Mouse (Mus musculus): ENCODE measurements around the gene Oxct1. TPM values are rescaled to one million over a fixed set of nuclear protein-coding genes. Genes with fewer than 3 reads are reported as not detected.

The Oxct1 gene
- total RNA-seq, 2 experiments from 2014 or later, result 271 to 283 TPM

- DNase-seq (ENCODE audit: low spot score in 2 of 2), result no peak
- no peak overlapping the region for H3K27ac ChIP-seq
- no peak for TF ChIP-seq CTCF (conservative IDR thresholded peaks at IDR 0.05)
Measured at GRCm38 (mm10) chr15:4090601-4091000, 64.4 kb downstream of the Oxct1 start.

DNA sequence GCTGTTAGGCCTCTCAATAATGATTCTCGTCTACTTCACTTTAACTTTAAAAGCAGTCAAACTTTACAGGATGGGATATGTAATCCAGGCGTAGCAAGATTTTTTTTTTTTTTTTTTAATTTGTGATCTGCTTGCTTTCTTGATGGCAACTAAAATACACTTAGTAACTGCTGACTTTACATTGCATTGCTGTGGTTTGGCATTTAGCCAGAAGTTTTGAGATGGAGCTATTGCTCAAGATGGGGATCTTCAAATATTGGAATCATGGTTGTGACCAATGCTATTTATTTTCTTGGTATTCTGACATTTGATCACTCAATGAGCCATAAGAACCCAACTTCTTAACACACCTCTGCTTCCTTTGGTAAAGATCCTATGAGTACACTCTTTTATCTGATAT is 66.4 kb downstream of the Oxct1 start:
- TF ChIP-seq CTCF (conservative IDR thresholded peaks at IDR 0.05), result no peak
- no peak for DNase-seq (ENCODE audit: low spot score in 2 of 2)
- Histone ChIP-seq H3K27ac (no peak overlapping the region), H3K4me3 (no peak overlapping the region)

More at GRCm38 (mm10) chr15:4090601-4091000, 64.4 kb downstream of the Oxct1 start:
- no peak overlapping the region for H3K4me3 ChIP-seq

DNA sequence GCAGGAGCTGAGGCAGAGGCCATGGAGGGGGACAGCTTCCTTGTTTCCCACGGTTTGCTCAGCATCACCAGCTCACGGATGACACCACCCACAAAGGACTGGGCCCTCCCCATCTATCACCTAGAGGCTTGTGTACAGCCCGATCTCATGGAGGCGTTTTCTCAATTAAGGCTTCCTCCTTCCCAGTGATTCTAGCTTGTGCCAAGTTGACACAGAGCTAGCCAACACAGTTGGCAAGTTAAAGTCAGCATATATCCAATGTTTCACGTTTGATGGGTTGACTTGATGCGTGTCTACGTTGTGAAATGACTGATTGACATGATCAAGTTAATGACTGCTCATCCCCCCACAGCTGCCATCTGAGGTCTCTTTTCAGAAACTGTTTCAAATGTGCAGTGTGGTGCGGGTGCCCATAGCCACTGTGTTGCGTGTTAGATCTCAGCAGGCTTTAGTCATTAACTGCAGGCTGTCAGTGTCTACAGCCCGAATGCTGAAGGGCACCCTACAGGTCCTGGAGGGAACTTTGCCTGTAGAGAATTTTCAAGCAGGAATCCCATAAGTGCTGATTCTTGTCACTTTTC is 74.2 kb downstream of the Oxct1 start:
- H3K4me3 ChIP-seq, result no peak overlapping the region
- no peak overlapping the region for H3K27ac ChIP-seq
- no peak for DNase-seq (ENCODE audit: low spot score in 2 of 2)
- no peak; the same call in 1 of the 2 replicates for TF ChIP-seq CTCF (conservative IDR thresholded peaks at IDR 0.05)

GRCm38 (mm10) chr15:4101025-4101424 is 74.8 kb downstream of the Oxct1 start:
- Histone ChIP-seq H3K4me3 (no peak overlapping the region), H3K27ac (no peak overlapping the region)
- no peak for DNase-seq (ENCODE audit: low spot score in 2 of 2)
- no peak for TF ChIP-seq CTCF (conservative IDR thresholded peaks at IDR 0.05)

DNA sequence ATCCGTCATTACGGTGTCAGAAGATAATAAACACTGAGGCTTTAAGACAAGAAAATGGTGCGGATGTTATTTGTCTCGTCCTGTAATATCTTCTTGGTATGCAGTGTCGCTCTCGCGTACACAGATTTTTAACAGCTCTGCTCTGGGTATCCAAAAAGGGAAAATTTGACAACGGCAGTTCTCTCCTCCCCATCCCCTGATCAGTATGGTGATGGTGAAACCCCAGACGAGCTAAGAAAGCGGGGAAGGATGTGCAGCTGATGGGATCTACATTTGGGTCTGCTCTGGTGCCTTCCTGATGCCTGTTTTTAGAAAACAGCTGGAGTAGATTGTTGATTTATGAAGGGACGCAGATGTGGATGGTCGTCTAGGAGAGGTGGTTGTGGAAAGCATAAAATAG is 78.1 kb downstream of the Oxct1 start:
- 0 out of 2 replicates have a peak overlapping the region, but pooled peaks have one; percentile 11 for H3K27ac ChIP-seq
- H3K4me3 ChIP-seq, result no peak overlapping the region
- TF ChIP-seq CTCF (conservative IDR thresholded peaks at IDR 0.05), result no peak
- DNase-seq (ENCODE audit: low spot score in 2 of 2), result no peak

GRCm38 (mm10) chr15:4105498-4105897 is 79.3 kb downstream of the Oxct1 start:
- TF ChIP-seq CTCF (conservative IDR thresholded peaks at IDR 0.05), result no peak
- DNase-seq (ENCODE audit: low spot score in 2 of 2), result no peak

GRCm38 (mm10) chr15:4119962-4120361 is 93.8 kb downstream of the Oxct1 start:
- TF ChIP-seq CTCF (conservative IDR thresholded peaks at IDR 0.05), result no peak
- Histone ChIP-seq H3K4me3 (no peak overlapping the region), H3K27ac (0 out of 2 replicates have a peak overlapping the region, but pooled peaks have one; percentile 11)
- no peak for DNase-seq (ENCODE audit: low spot score in 2 of 2)

More at GRCm38 (mm10) chr15:4105498-4105897, 79.3 kb downstream of the Oxct1 start:
- Histone ChIP-seq H3K4me3 (no peak overlapping the region), H3K27ac (peak overlapping the region; percentile 1; the same call in 1 of the 2 replicates)

DNA sequence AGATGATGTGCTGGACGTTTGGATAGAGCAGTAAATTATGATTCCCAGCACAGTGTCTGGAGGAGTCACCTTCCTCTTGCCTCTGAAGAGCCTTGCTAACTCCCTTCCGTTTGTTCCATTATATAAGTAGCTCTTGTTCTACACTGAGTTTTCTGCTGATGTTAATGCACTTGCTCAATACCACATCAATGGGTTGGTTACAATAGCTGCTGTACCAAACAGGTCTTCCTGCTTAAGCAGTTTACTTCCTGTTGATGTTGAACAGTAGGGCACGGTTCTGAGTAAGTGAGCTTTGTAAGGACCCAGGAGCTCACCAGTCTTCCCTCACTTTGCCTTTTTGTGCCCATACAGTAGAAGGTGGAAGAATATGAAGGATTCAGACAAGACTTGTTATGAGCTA is 98.5 kb downstream of the Oxct1 start:
- DNase-seq (ENCODE audit: low spot score in 2 of 2), result no peak
- Histone ChIP-seq H3K4me3 (no peak overlapping the region), H3K27ac (no peak overlapping the region)
- no peak for TF ChIP-seq CTCF (conservative IDR thresholded peaks at IDR 0.05)

- no peak overlapping the region for H3K27ac ChIP-seq
- H3K4me3 ChIP-seq, result no peak overlapping the region
- no peak for DNase-seq (ENCODE audit: low spot score in 2 of 2)
- TF ChIP-seq CTCF (conservative IDR thresholded peaks at IDR 0.05), result no peak
Measured at GRCm38 (mm10) chr15:4138524-4138923, 112.3 kb downstream of the Oxct1 start.

DNA sequence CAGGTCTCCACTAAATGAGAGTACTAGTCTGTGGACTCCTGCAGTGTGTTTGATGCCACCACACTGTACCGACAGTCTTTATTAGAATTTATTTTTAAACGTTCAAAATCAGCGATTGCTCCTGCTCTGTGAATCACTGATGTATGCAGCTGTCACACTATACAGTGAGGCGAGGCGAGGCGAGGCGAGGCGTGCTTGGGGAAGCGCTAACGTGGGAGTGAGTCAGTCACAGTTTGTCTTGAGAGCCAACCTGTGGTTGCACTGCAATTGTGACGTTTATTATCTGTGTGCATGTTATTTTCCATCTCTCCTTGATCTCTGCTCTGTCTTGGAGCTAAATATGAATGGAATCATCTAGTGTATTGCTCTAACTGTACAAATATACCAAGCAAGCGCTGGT is 113.3 kb downstream of the Oxct1 start:
- Histone ChIP-seq H3K27ac (no peak overlapping the region), H3K4me3 (no peak overlapping the region)
- DNase-seq (ENCODE audit: low spot score in 2 of 2), result peak; percentile 19 to 37
- TF ChIP-seq CTCF (conservative IDR thresholded peaks at IDR 0.05), result no peak

DNA sequence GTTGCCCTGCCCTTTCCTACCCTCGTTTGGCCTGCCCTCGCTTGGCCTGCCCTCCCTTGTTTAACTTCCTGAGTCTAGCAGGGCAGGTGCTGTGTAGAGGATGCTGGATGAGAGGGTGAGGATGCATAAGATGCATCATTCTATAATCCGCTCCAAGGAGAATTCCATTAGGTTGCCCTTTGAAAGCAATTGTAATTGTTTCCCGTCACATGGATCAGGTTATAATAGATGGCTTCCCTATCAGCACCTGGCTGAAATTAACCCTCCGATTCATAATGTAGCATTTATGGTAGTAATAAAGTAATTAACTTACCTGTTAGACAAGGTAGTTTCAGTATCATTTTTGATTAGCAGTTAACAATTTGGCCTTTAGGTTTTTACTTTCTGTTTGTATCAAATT is 119.2 kb downstream of the Oxct1 start:
- TF ChIP-seq CTCF (conservative IDR thresholded peaks at IDR 0.05), result no peak
- DNase-seq (ENCODE audit: low spot score in 2 of 2), result no peak
- Histone ChIP-seq H3K4me3 (no peak overlapping the region), H3K27ac (no peak overlapping the region)

GRCm38 (mm10) chr15:4147700-4148099 is 121.5 kb downstream of the Oxct1 start:
- H3K27ac ChIP-seq, result no peak overlapping the region
- H3K4me3 ChIP-seq, result no peak overlapping the region
- no peak for DNase-seq (ENCODE audit: low spot score in 2 of 2)
- no peak for TF ChIP-seq CTCF (conservative IDR thresholded peaks at IDR 0.05)

DNA sequence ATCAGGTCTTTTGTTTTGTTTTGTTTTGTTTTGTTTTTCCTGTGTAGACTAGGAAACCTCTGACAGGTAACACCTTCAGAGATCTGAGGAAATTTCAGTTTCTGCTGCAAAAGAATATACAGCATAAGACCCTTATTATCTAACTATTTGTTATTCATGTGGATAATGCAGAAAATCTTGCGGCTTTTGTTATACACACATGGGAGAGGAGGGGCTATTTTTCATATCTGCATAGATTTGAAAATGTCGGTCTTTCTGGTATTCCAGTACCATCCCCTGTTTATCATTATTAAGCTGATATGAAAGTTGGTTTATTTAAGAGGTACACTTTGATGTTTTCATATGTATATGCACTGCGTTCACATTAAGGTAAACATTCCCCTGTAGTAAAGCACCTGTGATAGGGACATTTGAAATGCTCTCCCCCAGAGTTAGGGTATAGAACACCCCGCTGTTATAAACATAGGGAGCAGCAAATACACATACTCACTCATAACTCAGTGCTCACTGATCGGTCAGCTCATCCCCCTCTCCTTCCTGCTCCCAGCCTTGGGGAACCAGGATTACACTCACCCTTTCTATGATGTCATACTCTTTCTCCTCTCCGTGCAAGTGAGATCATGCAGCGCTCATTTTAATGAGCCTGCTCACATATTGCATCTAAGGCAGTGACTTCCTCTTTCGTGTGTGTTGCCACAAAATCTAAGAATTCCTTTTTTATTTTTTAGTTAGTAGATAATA is 122.6 kb downstream of the Oxct1 start:
- no peak for DNase-seq (ENCODE audit: low spot score in 2 of 2)
- TF ChIP-seq CTCF (conservative IDR thresholded peaks at IDR 0.05), result no peak
- no peak overlapping the region for H3K4me3 ChIP-seq
- H3K27ac ChIP-seq, result no peak overlapping the region

- H3K27ac ChIP-seq, result no peak overlapping the region
- no peak for TF ChIP-seq CTCF (conservative IDR thresholded peaks at IDR 0.05)
- no peak for DNase-seq (ENCODE audit: low spot score in 2 of 2)
- no peak overlapping the region for H3K4me3 ChIP-seq
Measured at GRCm38 (mm10) chr15:4154646-4155045, 128.5 kb downstream of the Oxct1 start.

Data from layer of hippocampus, adult 2 months (tissue).